ENCODE assay signal across 30 mouse cellular contexts in genomic region chr12:65494388-65495030, GRCm38 (mm10).
"Had no signal": no experiment of that assay in that cellular context is flagged by ENCODE, and none has a peak within 500 bp of the region (broad histone marks: within the 10 kb centered on the region; RNA-seq: fewer than 3 reads in every experiment).

No protein-coding gene starts in this region.

- DNase-seq: heart, postnatal 10 days; heart, postnatal 14 days; heart, postnatal 36 days; heart, postnatal 4 days; kidney, adult 11 months; kidney, adult 18-20 months; kidney, adult 2 months; kidney, adult 8-10 months; kidney, adult 9 months; kidney, postnatal 10 days; kidney, postnatal 14 days; kidney, postnatal 25 days; kidney, postnatal 36 days; kidney, postnatal 4 days; layer of hippocampus, adult 9-11 months; layer of hippocampus, postnatal 36 days had no signal

- H3K9me3 ChIP-seq: heart, embryonic 15.5 days; hindbrain, embryonic 12.5 days; hindbrain, embryonic 15.5 days; intestine, embryonic 15.5 days; kidney, embryonic 15.5 days had no signal

- H3K36me3 ChIP-seq: heart, embryonic 12.5 days; heart, embryonic 13.5 days; heart, embryonic 15.5 days; hindbrain, embryonic 10.5 days; hindbrain, embryonic 12.5 days; hindbrain, embryonic 13.5 days; hindbrain, embryonic 15.5 days; intestine, embryonic 15.5 days; kidney, embryonic 15.5 days had no signal

- H3K27me3 ChIP-seq: heart, embryonic 12.5 days; heart, embryonic 13.5 days; heart, embryonic 15.5 days; hindbrain, embryonic 12.5 days; hindbrain, embryonic 13.5 days; hindbrain, embryonic 15.5 days; intestine, embryonic 15.5 days; kidney, embryonic 15.5 days had no signal

- H3K4me3 ChIP-seq: heart, embryonic 12.5 days; heart, embryonic 13.5 days; heart, embryonic 15.5 days; hindbrain, embryonic 10.5 days; hindbrain, embryonic 12.5 days; hindbrain, embryonic 13.5 days; hindbrain, embryonic 15.5 days; intestine, embryonic 15.5 days; kidney, embryonic 15.5 days; layer of hippocampus, adult 2 months; left cerebral cortex, adult 2 months had no signal

- H3K9ac ChIP-seq: heart, embryonic 12.5 days; heart, embryonic 13.5 days; heart, embryonic 15.5 days; hindbrain, embryonic 12.5 days; hindbrain, embryonic 13.5 days; hindbrain, embryonic 14.5 days; hindbrain, embryonic 15.5 days; intestine, embryonic 15.5 days; kidney, embryonic 15.5 days had no signal

- H3K4me1 ChIP-seq: hindbrain, embryonic 10.5 days; hindbrain, embryonic 12.5 days; hindbrain, embryonic 13.5 days; hindbrain, embryonic 15.5 days; kidney, embryonic 15.5 days had no signal

- H3K27ac ChIP-seq: heart, embryonic 13.5 days; heart, embryonic 15.5 days; hindbrain, embryonic 10.5 days; hindbrain, embryonic 12.5 days; hindbrain, embryonic 13.5 days; hindbrain, embryonic 14.5 days; hindbrain, embryonic 15.5 days; hindbrain, postnatal 0 days; intestine, embryonic 15.5 days; kidney, embryonic 15.5 days; kidney, postnatal 0 days; layer of hippocampus, adult 2 months; left cerebral cortex, adult 2 months had no signal
